Mouse (Mus musculus): ENCODE data around the gene Rnd2. TPM values are rescaled to one million over a fixed set of nuclear protein-coding genes. Genes with fewer than 3 reads are reported as not detected.

Rnd2 gene
- polyA plus RNA-seq, 1 experiment from 2014 or later = 43.5 TPM

DNA sequence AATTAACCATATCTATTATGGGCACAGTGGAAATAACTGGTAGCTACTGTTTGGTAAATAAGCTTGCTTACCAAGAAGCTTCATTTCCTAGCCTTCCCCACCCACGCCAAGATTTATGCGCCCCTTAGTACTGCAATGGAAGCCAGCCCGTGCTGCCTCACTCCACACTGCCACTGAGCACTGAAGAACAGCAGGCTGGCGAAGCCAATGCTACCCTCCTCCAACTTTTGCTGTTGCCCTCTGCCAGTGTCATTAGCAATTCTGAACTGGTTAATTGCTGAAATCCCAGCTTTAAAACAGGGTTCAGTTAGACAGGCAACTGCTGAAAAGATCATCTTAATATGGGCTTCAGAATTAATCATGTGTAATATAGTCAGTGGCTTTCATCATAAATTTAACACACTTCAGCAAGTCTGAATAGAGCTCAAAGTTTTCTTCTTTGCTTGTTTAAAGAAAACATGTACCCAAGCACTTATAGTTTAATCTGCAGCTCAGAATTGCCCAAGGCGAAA lies 41.5 kb downstream of the Rnd2 start:
- no peak overlapping the region for H3K4me3 ChIP-seq (ENCODE audit: low read depth, low read length)
- no peaks in the 10 kb centered on the region for H3K9me3 ChIP-seq (ENCODE audit: control insufficient read depth, low read length)
- no peak overlapping the region for H3K9ac ChIP-seq (ENCODE audit: low read length)
- H3K4me2 ChIP-seq (ENCODE audit: low read depth, low read length, severe bottlenecking) = no peak overlapping the region
- no peaks in the 10 kb centered on the region for H3K27me3 ChIP-seq (ENCODE audit: control insufficient read depth, insufficient read depth, low read length)
- H3K36me3 ChIP-seq (ENCODE audit: control insufficient read depth, insufficient read depth, low read length) = peaks cover 3% of the 10 kb centered on the region
- 74% methylated on average over 5 of the region's 5 CpGs for WGBS
- DNase-seq (ENCODE audit: low spot score) (no peak), ATAC-seq (replicated peaks; ENCODE audit: low FRiP score) (no peak)
- no peaks in the 10 kb centered on the region for H3K4me1 ChIP-seq (replicated peaks; ENCODE audit: control insufficient read depth, insufficient read depth, low read length)
- H3K27ac ChIP-seq (ENCODE audit: low read depth, low read length) = no peak overlapping the region

- Histone ChIP-seq H3K4me1 (replicated peaks; ENCODE audit: control insufficient read depth, insufficient read depth, low read length) (no peaks in the 10 kb centered on the region), H3K9ac (ENCODE audit: low read length) (no peak overlapping the region), H3K27ac (ENCODE audit: low read depth, low read length) (no peak overlapping the region), H3K4me3 (ENCODE audit: low read depth, low read length) (no peak overlapping the region), H3K9me3 (ENCODE audit: control insufficient read depth, low read length) (no peaks in the 10 kb centered on the region), H3K4me2 (ENCODE audit: low read depth, low read length, severe bottlenecking) (no peak overlapping the region), H3K36me3 (ENCODE audit: control insufficient read depth, insufficient read depth, low read length) (peaks cover 3% of the 10 kb centered on the region), H3K27me3 (ENCODE audit: control insufficient read depth, insufficient read depth, low read length) (no peaks in the 10 kb centered on the region)
- 94% methylated on average over 7 of the region's 7 CpGs for WGBS
- DNase-seq (ENCODE audit: low spot score) (no peak), ATAC-seq (replicated peaks; ENCODE audit: low FRiP score) (no peak)
These were observed 42.3 kb downstream of the Rnd2 start for GRCm38 (mm10) chr11:101507090-101507489.

- Histone ChIP-seq H3K27ac (ENCODE audit: low read depth, low read length) (no peak overlapping the region), H3K4me2 (ENCODE audit: low read depth, low read length, severe bottlenecking) (no peak overlapping the region), H3K4me1 (replicated peaks; ENCODE audit: control insufficient read depth, insufficient read depth, low read length) (no peaks in the 10 kb centered on the region), H3K9ac (ENCODE audit: low read length) (no peak overlapping the region), H3K36me3 (ENCODE audit: control insufficient read depth, insufficient read depth, low read length) (no peaks in the 10 kb centered on the region; the same call in 1 of the 2 replicates), H3K4me3 (ENCODE audit: low read depth, low read length) (no peak overlapping the region), H3K9me3 (ENCODE audit: control insufficient read depth, low read length) (no peaks in the 10 kb centered on the region), H3K27me3 (ENCODE audit: control insufficient read depth, insufficient read depth, low read length) (no peaks in the 10 kb centered on the region)
- ATAC-seq (replicated peaks; ENCODE audit: low FRiP score) (no peak), DNase-seq (ENCODE audit: low spot score) (no peak)
- WGBS = 89% methylated on average over 5 of the region's 5 CpGs
These were observed 54.1 kb downstream of the Rnd2 start for GRCm38 (mm10) chr11:101518937-101519336.

- Histone ChIP-seq H3K36me3 (ENCODE audit: control insufficient read depth, insufficient read depth, low read length) (no peaks in the 10 kb centered on the region; the same call in 1 of the 2 replicates), H3K4me1 (replicated peaks; ENCODE audit: control insufficient read depth, insufficient read depth, low read length) (no peaks in the 10 kb centered on the region)
These were observed 54.6 kb downstream of the Rnd2 start for GRCm38 (mm10) chr11:101519364-101519763.

More at GRCm38 (mm10) chr11:101519364-101519763, 54.6 kb downstream of the Rnd2 start:
- no peaks in the 10 kb centered on the region for H3K9me3 ChIP-seq (ENCODE audit: control insufficient read depth, low read length)
- no peak for DNase-seq (ENCODE audit: low spot score)
- no peak overlapping the region for H3K4me3 ChIP-seq (ENCODE audit: low read depth, low read length)
- H3K4me2 ChIP-seq (ENCODE audit: low read depth, low read length, severe bottlenecking) = no peak overlapping the region
- no peak overlapping the region for H3K27ac ChIP-seq (ENCODE audit: low read depth, low read length)
- ATAC-seq (replicated peaks; ENCODE audit: low FRiP score) = no peak
- H3K27me3 ChIP-seq (ENCODE audit: control insufficient read depth, insufficient read depth, low read length) = no peaks in the 10 kb centered on the region
- H3K9ac ChIP-seq (ENCODE audit: low read length) = no peak overlapping the region
- 91% methylated on average over 6 of the region's 6 CpGs for WGBS

Small RNAs within 50 kb of the gene (microRNA-seq; reads per million reads assigned to microRNA genes)
- gene Mir6929 (ENCODE audit: insufficient number of aligned reads) = not detected

Other genes with a start within 250 kb of the Rnd2 start
- gene Ezh1, start 238.5 kb upstream of the Rnd2 start, polyA plus RNA-seq (2014; fragmentation: Nextera tagmentation; extraction: Ambion mirVana) = 10.5 and 12.8 TPM in 2 replicates
- 59.4 and 64.3 TPM in 2 replicates for gene Ramp2, start 219.0 kb upstream of the Rnd2 start, polyA plus RNA-seq (2014; fragmentation: Nextera tagmentation; extraction: Ambion mirVana)
- gene Vps25, start 211.3 kb upstream of the Rnd2 start, polyA plus RNA-seq (2014; fragmentation: Nextera tagmentation; extraction: Ambion mirVana) = 119 TPM in 2 replicates
- gene Wnk4, start 204.4 kb upstream of the Rnd2 start, polyA plus RNA-seq (2014; fragmentation: Nextera tagmentation; extraction: Ambion mirVana) = 5.3 and 7.6 TPM in 2 replicates
- 1.3 and 2.0 TPM in 2 replicates for gene Cntd1, start 186.0 kb upstream of the Rnd2 start, polyA plus RNA-seq (2014; fragmentation: Nextera tagmentation; extraction: Ambion mirVana)
- 179 and 181 TPM in 2 replicates for gene Coa3, start 185.9 kb upstream of the Rnd2 start, polyA plus RNA-seq (2014; fragmentation: Nextera tagmentation; extraction: Ambion mirVana)
- gene Becn1, start 162.7 kb upstream of the Rnd2 start, polyA plus RNA-seq (2014; fragmentation: Nextera tagmentation; extraction: Ambion mirVana) = 159 and 165 TPM in 2 replicates
- 189 and 193 TPM in 2 replicates for gene Psme3, start 148.8 kb upstream of the Rnd2 start, polyA plus RNA-seq (2014; fragmentation: Nextera tagmentation; extraction: Ambion mirVana)
- gene Aoc2, start 139.9 kb upstream of the Rnd2 start, polyA plus RNA-seq (2014; fragmentation: Nextera tagmentation; extraction: Ambion mirVana) = 2.8 and 3.1 TPM in 2 replicates
- gene Aoc3, start 134.4 kb upstream of the Rnd2 start, polyA plus RNA-seq (2014; fragmentation: Nextera tagmentation; extraction: Ambion mirVana) = not detected in 2 replicates
- gene G6pc, start 97.4 kb upstream of the Rnd2 start, polyA plus RNA-seq (2014; fragmentation: Nextera tagmentation; extraction: Ambion mirVana) = not detected in 2 replicates
- 101 and 111 TPM in 2 replicates for gene Aarsd1, start 47.4 kb upstream of the Rnd2 start, polyA plus RNA-seq (2014; fragmentation: Nextera tagmentation; extraction: Ambion mirVana)
- 8.2 and 9.5 TPM in 2 replicates for gene Gm27029, start 40.2 kb upstream of the Rnd2 start, polyA plus RNA-seq (2014; fragmentation: Nextera tagmentation; extraction: Ambion mirVana)
- gene Rundc1, start 39.9 kb upstream of the Rnd2 start, polyA plus RNA-seq (2014; fragmentation: Nextera tagmentation; extraction: Ambion mirVana) = 22.5 and 24.5 TPM in 2 replicates
- gene Ptges3l, start 39.7 kb upstream of the Rnd2 start, polyA plus RNA-seq (2014; fragmentation: Nextera tagmentation; extraction: Ambion mirVana) = 1.6 and 2.7 TPM in 2 replicates
- gene Rpl27, start 22.7 kb upstream of the Rnd2 start, polyA plus RNA-seq (2014; fragmentation: Nextera tagmentation; extraction: Ambion mirVana) = 370 and 424 TPM in 2 replicates
- 3.8 and 3.9 TPM in 2 replicates for gene Ifi35, start 16.6 kb upstream of the Rnd2 start, polyA plus RNA-seq (2014; fragmentation: Nextera tagmentation; extraction: Ambion mirVana)
- gene Vat1, start 1.2 kb downstream of the Rnd2 start, polyA plus RNA-seq (2014; fragmentation: Nextera tagmentation; extraction: Ambion mirVana) = 47.0 and 51.4 TPM in 2 replicates
- gene Brca1, start 87.0 kb downstream of the Rnd2 start, polyA plus RNA-seq (2014; fragmentation: Nextera tagmentation; extraction: Ambion mirVana) = 27.8 and 32.1 TPM in 2 replicates
- 96.0 and 97.1 TPM in 2 replicates for gene Nbr1, start 87.2 kb downstream of the Rnd2 start, polyA plus RNA-seq (2014; fragmentation: Nextera tagmentation; extraction: Ambion mirVana)
- 3.0 and 3.3 TPM in 2 replicates for gene Tmem106a, start 117.2 kb downstream of the Rnd2 start, polyA plus RNA-seq (2014; fragmentation: Nextera tagmentation; extraction: Ambion mirVana)
- gene Gm11634, start 134.3 kb downstream of the Rnd2 start, polyA plus RNA-seq (2014; fragmentation: Nextera tagmentation; extraction: Ambion mirVana) = 0.44 TPM in 1 of 2 replicates, not detected in the other
- gene Rdm1, start 162.2 kb downstream of the Rnd2 start, polyA plus RNA-seq (2014; fragmentation: Nextera tagmentation; extraction: Ambion mirVana) = 45.6 and 50.7 TPM in 2 replicates
- 8.0 and 10.6 TPM in 2 replicates for gene Arl4d, start 200.5 kb downstream of the Rnd2 start, polyA plus RNA-seq (2014; fragmentation: Nextera tagmentation; extraction: Ambion mirVana)

All from forebrain, embryonic 11.5 days (tissue).